Mouse (Mus musculus) stomach, embryonic 15.5 days (tissue): ENCODE measurements at regions not wholly inside any gene's neighbourhood (a gene's known extent, or its start where the extent isn't known, plus 50 kb on each side); places are given as distances from the start of the nearest gene placed in this dataset.

ENCODE experiments used
- ATAC-seq: fragments of 200-750 bp; cut with Nextera tagmentation; 2 replicates; pipeline ENCODE4 v1.8.0; 2017; ENCODE audit warnings: low read depth, moderate number of reproducible peaks, moderate TSS enrichment; ENCODE audit not compliant: insufficient read depth, low FRiP score
- H3K27ac ChIP-seq: fragments of 300-500 bp; sonication (generic); 2 replicates; pipeline ENCODE4 v1.5.1; 2015; ENCODE audit warnings: mild to moderate bottlenecking, inconsistent platforms
- H3K27me3 ChIP-seq: fragments of 300-500 bp; sonication (generic); replicated peaks from 2 replicates; pipeline ENCODE4 v1.6.1; 2015; ENCODE audit warnings: inconsistent platforms
- H3K36me3 ChIP-seq: fragments of 300-500 bp; sonication (generic); 2 replicates; pipeline ENCODE4 v1.6.1; 2015; ENCODE audit warnings: inconsistent platforms
- H3K4me1 ChIP-seq: fragments of 300-500 bp; sonication (generic); 2 replicates; pipeline ENCODE4 v1.6.1; 2015; ENCODE audit warnings: inconsistent platforms
- H3K4me2 ChIP-seq: fragments of 300-500 bp; sonication (generic); 2 replicates; pipeline ENCODE4 v1.6.1; 2015; ENCODE audit warnings: mild to moderate bottlenecking, inconsistent platforms
- H3K4me3 ChIP-seq: fragments of 300-500 bp; sonication (generic); replicated peaks from 2 replicates; pipeline ENCODE4 v1.5.1; 2015; ENCODE audit warnings: inconsistent platforms
- H3K9ac ChIP-seq: fragments of 300-500 bp; sonication (generic); 2 replicates; pipeline ENCODE4 v1.6.1; 2015; ENCODE audit warnings: inconsistent platforms
- H3K9me3 ChIP-seq: fragments of 300-500 bp; sonication (generic); 2 replicates; pipeline ENCODE4 v1.6.1; 2016; ENCODE audit warnings: inconsistent platforms
- WGBS: fragments of 180-500 bp; shearing (Covaris S2); methylation state at CpG from one replicate; pipeline ENCODE4 v1.1.7; 2015; 5-methylcytosine and 5-hydroxymethylcytosine counted together

GRCm38 (mm10) chr8:77774551-77775335 is 50.5 kb upstream of the Ednra start:
- H3K9ac ChIP-seq: no peak overlapping the region
- no peak overlapping the region for H3K4me2 ChIP-seq
- peak overlapping the region; percentile 36 for H3K27ac ChIP-seq
- no peaks in the 10 kb centered on the region for H3K36me3 ChIP-seq
- no peak overlapping the region for H3K4me3 ChIP-seq
- peak; percentile 45; the same call in 1 of the 2 replicates for ATAC-seq
- H3K27me3 ChIP-seq: no peaks in the 10 kb centered on the region
- H3K4me1 ChIP-seq: no peaks in the 10 kb centered on the region
- H3K9me3 ChIP-seq: no peaks in the 10 kb centered on the region
- 42% methylated on average over 8 of the region's 8 CpGs for WGBS

GRCm38 (mm10) chr8:77775526-77775925 is 51.3 kb upstream of the Ednra start:
- 75% methylated on average over 3 of the region's 3 CpGs for WGBS
- Histone ChIP-seq H3K4me2 (no peak overlapping the region), H3K36me3 (no peaks in the 10 kb centered on the region), H3K27ac (no peak overlapping the region), H3K4me1 (no peaks in the 10 kb centered on the region), H3K9me3 (no peaks in the 10 kb centered on the region), H3K9ac (no peak overlapping the region), H3K4me3 (no peak overlapping the region), H3K27me3 (no peaks in the 10 kb centered on the region)
- ATAC-seq: peak; percentile 7; the same call in 1 of the 2 replicates

DNA sequence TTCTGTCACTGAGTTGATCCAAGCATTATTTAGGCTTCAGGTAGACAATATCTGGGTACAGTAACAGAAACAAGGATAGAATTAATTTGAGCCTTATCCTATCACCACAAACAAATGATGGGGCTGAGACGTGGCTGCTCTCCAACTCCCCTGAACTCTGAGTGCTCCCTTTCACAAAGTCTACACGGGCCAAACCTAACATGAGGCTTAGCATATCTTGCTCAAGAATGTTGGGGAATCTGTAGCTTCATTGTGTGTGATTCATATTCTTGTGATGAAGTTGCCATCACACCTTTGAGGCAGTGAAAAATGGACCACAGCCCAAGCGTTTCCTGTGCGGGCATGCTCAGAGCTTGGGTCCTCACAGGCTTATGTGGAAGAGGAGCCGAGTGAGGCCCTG is 53.3 kb upstream of the Ednra start:
- H3K4me3 ChIP-seq: no peak overlapping the region
- H3K9me3 ChIP-seq: no peaks in the 10 kb centered on the region
- H3K4me2 ChIP-seq: no peak overlapping the region
- ATAC-seq: no peak
- 37% methylated on average over 5 of the region's 5 CpGs for WGBS
- no peaks in the 10 kb centered on the region for H3K36me3 ChIP-seq
- no peaks in the 10 kb centered on the region for H3K4me1 ChIP-seq
- H3K27ac ChIP-seq: no peak overlapping the region
- H3K9ac ChIP-seq: no peak overlapping the region
- no peaks in the 10 kb centered on the region for H3K27me3 ChIP-seq

GRCm38 (mm10) chr8:77785676-77786255 is 61.5 kb upstream of the Ednra start:
- Histone ChIP-seq H3K9me3 (no peaks in the 10 kb centered on the region), H3K4me2 (no peak overlapping the region), H3K4me3 (no peak overlapping the region), H3K27me3 (no peaks in the 10 kb centered on the region), H3K4me1 (no peaks in the 10 kb centered on the region), H3K9ac (no peak overlapping the region), H3K36me3 (no peaks in the 10 kb centered on the region), H3K27ac (no peak overlapping the region)
- WGBS: 80% methylated on average over 4 of the region's 4 CpGs
- no peak for ATAC-seq

GRCm38 (mm10) chr8:77794911-77795310 is 70.6 kb upstream of the Ednra start:
- WGBS: 77% methylated on average over 1 of the region's 1 CpGs
- H3K9ac ChIP-seq: no peak overlapping the region
- no peaks in the 10 kb centered on the region for H3K36me3 ChIP-seq
- no peak overlapping the region for H3K27ac ChIP-seq
- H3K4me2 ChIP-seq: no peak overlapping the region
- no peak overlapping the region for H3K4me3 ChIP-seq
- no peak for ATAC-seq
- no peaks in the 10 kb centered on the region for H3K4me1 ChIP-seq
- H3K9me3 ChIP-seq: no peaks in the 10 kb centered on the region
- no peaks in the 10 kb centered on the region for H3K27me3 ChIP-seq

- Histone ChIP-seq H3K4me2 (no peak overlapping the region), H3K4me1 (0 out of 2 replicates have a peak, but pooled peaks cover 6% of the 10 kb centered on the region), H3K27ac (peak overlapping the region; percentile 49), H3K27me3 (no peaks in the 10 kb centered on the region), H3K9me3 (no peaks in the 10 kb centered on the region), H3K4me3 (no peak overlapping the region), H3K9ac (no peak overlapping the region), H3K36me3 (no peaks in the 10 kb centered on the region)
- 42% methylated on average over 9 of the region's 9 CpGs for WGBS
- ATAC-seq: peak; percentile 73
Observed at GRCm38 (mm10) chr8:77803147-77803903, 79.1 kb upstream of the Ednra start.

DNA sequence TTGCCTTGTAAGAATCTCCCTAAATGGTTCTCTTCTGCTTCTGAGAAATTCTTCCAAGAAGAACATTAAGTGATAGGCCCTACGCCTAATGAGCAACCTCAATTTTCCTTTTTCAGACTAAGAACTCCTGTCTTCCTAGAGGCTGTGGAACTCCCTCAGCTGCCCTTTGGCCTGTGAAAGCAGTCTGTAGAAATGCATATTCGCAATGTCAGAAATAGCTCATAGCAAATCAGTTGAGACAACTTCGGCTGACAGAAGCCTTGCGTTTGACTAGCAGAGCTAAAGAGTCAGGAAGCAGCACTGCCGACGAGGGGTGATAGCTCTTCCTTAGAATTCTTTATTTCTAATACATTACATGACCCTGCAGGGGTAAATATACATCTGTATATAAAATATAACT is 80.3 kb upstream of the Ednra start:
- H3K27ac ChIP-seq: no peak overlapping the region
- H3K27me3 ChIP-seq: no peaks in the 10 kb centered on the region
- no peak overlapping the region for H3K9ac ChIP-seq
- H3K4me2 ChIP-seq: no peak overlapping the region
- no peaks in the 10 kb centered on the region for H3K9me3 ChIP-seq
- H3K36me3 ChIP-seq: no peaks in the 10 kb centered on the region
- H3K4me1 ChIP-seq: 0 out of 2 replicates have a peak, but pooled peaks cover 6% of the 10 kb centered on the region
- WGBS: 63% methylated on average over 6 of the region's 6 CpGs
- H3K4me3 ChIP-seq: no peak overlapping the region
- ATAC-seq: no peak

GRCm38 (mm10) chr8:77804956-77805355 is 80.7 kb upstream of the Ednra start:
- Histone ChIP-seq H3K27ac (no peak overlapping the region), H3K4me2 (no peak overlapping the region), H3K36me3 (no peaks in the 10 kb centered on the region), H3K9me3 (no peaks in the 10 kb centered on the region), H3K9ac (no peak overlapping the region), H3K27me3 (no peaks in the 10 kb centered on the region), H3K4me1 (0 out of 2 replicates have a peak, but pooled peaks cover 6% of the 10 kb centered on the region), H3K4me3 (no peak overlapping the region)
- WGBS: 47% methylated on average over 4 of the region's 4 CpGs
- no peak for ATAC-seq

- 58% methylated on average over 6 of the region's 6 CpGs for WGBS
- no peaks in the 10 kb centered on the region for H3K36me3 ChIP-seq
- H3K9me3 ChIP-seq: no peaks in the 10 kb centered on the region
- H3K27ac ChIP-seq: no peak overlapping the region
- no peak overlapping the region for H3K9ac ChIP-seq
- no peak overlapping the region for H3K4me3 ChIP-seq
- no peak overlapping the region for H3K4me2 ChIP-seq
- no peak for ATAC-seq
- 0 out of 2 replicates have a peak, but pooled peaks cover 6% of the 10 kb centered on the region for H3K4me1 ChIP-seq
- no peaks in the 10 kb centered on the region for H3K27me3 ChIP-seq
Observed at GRCm38 (mm10) chr8:77805657-77806056, 81.4 kb upstream of the Ednra start.

DNA sequence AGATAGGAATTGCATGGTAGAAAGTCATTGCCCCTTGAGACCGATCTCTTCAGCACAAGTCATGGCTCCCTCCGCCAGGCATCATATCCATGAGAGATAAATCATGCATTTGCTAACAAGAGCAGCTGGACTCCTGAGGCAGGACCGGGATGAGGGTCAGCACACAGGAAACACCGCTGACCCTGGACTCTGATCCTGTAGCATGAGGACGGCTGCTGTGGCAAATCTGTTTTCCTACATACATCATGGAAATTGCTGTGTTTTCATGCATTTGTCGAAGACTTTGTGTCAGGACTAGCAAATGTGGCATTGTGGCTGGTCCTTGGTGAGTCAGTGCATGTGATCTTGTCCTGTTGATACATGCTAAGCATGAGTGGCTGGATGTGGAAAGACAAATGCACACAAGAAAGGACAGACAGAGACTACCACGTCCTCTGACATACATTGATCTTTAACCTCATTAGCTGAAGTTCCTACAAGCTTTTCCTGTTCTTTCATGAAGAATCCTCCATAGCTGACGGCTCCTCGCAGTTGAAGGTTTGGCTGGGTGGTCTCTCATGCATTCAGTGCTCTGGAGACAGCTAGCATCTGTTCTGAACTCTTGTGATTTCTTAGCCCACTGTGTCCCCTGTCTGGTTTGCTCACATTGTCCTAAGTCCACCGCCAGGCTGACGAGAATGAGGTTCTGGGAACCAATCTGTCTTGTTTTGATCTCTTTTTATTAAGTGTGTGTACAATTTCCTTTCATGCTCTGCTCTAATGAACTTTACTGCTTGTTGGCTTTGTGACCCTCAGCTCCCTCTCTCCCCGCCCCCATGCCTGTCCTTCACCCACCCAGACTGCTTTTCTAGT is 90.8 kb upstream of the Ednra start:
- H3K27ac ChIP-seq: no peak overlapping the region
- no peak overlapping the region for H3K4me3 ChIP-seq
- H3K27me3 ChIP-seq: no peaks in the 10 kb centered on the region
- no peaks in the 10 kb centered on the region for H3K9me3 ChIP-seq
- no peak overlapping the region for H3K9ac ChIP-seq
- 33% methylated on average over 12 of the region's 12 CpGs for WGBS
- peaks cover 6% of the 10 kb centered on the region; the same call in 1 of the 2 replicates for H3K4me1 ChIP-seq
- H3K4me2 ChIP-seq: no peak overlapping the region
- no peaks in the 10 kb centered on the region for H3K36me3 ChIP-seq
- ATAC-seq: no peak

DNA sequence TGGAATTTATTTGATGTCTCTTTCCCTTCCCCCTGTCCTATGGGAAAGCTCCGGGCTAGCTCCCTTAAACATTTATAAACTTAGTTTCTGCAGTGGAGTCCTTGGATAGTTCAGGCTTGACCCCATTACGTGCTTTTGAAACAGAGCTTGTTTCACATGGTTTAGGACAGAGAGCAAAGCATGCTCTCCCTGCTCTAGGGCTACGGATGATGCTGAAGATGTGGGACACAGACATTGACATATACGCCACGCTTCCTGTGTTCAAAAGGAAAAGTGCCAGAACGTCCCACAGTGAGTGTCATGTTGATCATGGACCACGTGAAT is 91.3 kb upstream of the Ednra start:
- peaks cover 6% of the 10 kb centered on the region; the same call in 1 of the 2 replicates for H3K4me1 ChIP-seq
- H3K9ac ChIP-seq: no peak overlapping the region
- no peaks in the 10 kb centered on the region for H3K27me3 ChIP-seq
- no peak; the same call in 1 of the 2 replicates for ATAC-seq
- H3K9me3 ChIP-seq: no peaks in the 10 kb centered on the region
- no peak overlapping the region for H3K27ac ChIP-seq
- no peaks in the 10 kb centered on the region for H3K36me3 ChIP-seq
- no peak overlapping the region for H3K4me2 ChIP-seq
- H3K4me3 ChIP-seq: no peak overlapping the region
- 42% methylated on average over 7 of the region's 7 CpGs for WGBS
